In the genomic region with DNA sequence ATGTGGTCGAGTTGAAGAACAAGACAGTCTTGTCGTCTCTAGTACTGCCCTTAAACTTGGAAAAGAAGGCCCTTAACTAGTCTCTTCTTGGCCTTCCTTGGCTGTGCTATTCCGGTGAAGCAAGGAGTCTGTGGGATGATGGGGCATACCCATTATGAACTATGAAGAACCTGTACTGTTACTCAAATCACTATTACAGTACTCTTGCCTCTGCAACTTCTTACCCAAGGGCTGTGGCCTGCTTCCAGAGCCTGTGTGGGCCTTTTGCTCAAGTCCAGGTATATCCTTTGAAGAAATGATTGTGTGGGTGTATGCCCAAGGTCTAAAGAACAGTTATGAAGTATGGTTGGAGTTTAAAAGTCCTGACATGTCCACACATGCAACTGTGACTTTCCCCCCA, we compare ENCODE assay signal across 23 mouse cellular contexts. TPM values are rescaled to one million over a fixed set of nuclear protein-coding genes. Genes with fewer than 3 reads are reported as not detected.
DNase-seq lines count a peak whose midpoint lies in the region; ATAC-seq lines count a peak whose summit lies in the region.
"Had no signal": no experiment of that assay in that cellular context is flagged by ENCODE, and none has a peak within 500 bp of the region (broad histone marks: within the 10 kb centered on the region; RNA-seq: fewer than 3 reads in every experiment).

No protein-coding gene starts in this region.

- no peak overlapping the region for H3K9ac ChIP-seq in embryonic facial prominence, embryonic 13.5 days
- H3K9ac ChIP-seq in hindbrain, embryonic 14.5 days = no peak overlapping the region
- H3K9ac ChIP-seq: embryonic facial prominence, embryonic 12.5 days; forebrain, embryonic 13.5 days; forebrain, embryonic 15.5 days; forebrain, postnatal 0 days had no signal

- no peak for DNase-seq in embryonic facial prominence, embryonic 10.5 days (ENCODE audit: low spot score)
- peak; percentile 99 for DNase-seq in fat pad, adult 2 months (ENCODE audit: extremely low read depth, low read depth, low spot score)
- DNase-seq in hindbrain, embryonic 14.5 days (ENCODE audit: low spot score) = no peak
- DNase-seq: adrenal gland, adult 2 months; adrenal gland, postnatal 10 days; adrenal gland, postnatal 25 days; B cell, adult 2 months; cerebellum, adult 11 months; cerebellum, adult 18-20 months; cerebellum, adult 8-10 months; cerebellum, adult 9-11 months; cerebellum, postnatal 14 days; cerebellum, postnatal 36 days; embryo, embryonic 11 days; forebrain, postnatal 0 days had no signal

- H3K4me1 ChIP-seq in embryonic facial prominence, embryonic 13.5 days = peaks cover 16% of the 10 kb centered on the region
- H3K4me1 ChIP-seq in embryonic facial prominence, embryonic 10.5 days = peaks cover 12% of the 10 kb centered on the region
- no peaks in the 10 kb centered on the region for H3K4me1 ChIP-seq in hindbrain, embryonic 14.5 days (replicated peaks; ENCODE audit: control insufficient read depth, insufficient read depth, low read length)
- H3K4me1 ChIP-seq: embryonic facial prominence, embryonic 12.5 days; forebrain, embryonic 13.5 days had no signal

- H3K27me3 ChIP-seq in embryonic facial prominence, embryonic 13.5 days = no peaks in the 10 kb centered on the region
- no peaks in the 10 kb centered on the region for H3K27me3 ChIP-seq in embryonic facial prominence, embryonic 10.5 days (replicated peaks; ENCODE audit: low read depth, poor library complexity, severe bottlenecking)
- H3K27me3 ChIP-seq in hindbrain, embryonic 14.5 days (ENCODE audit: control insufficient read depth, insufficient read depth, low read length) = no peaks in the 10 kb centered on the region
- H3K27me3 ChIP-seq: embryonic facial prominence, embryonic 12.5 days; forebrain, embryonic 13.5 days; forebrain, embryonic 15.5 days had no signal

- 92% methylated on average over 3 of the region's 3 CpGs for WGBS in embryonic facial prominence, embryonic 13.5 days
- 89% methylated on average over 3 of the region's 3 CpGs for WGBS in embryonic facial prominence, embryonic 10.5 days
- WGBS in hindbrain, embryonic 14.5 days = 92% methylated on average over 3 of the region's 3 CpGs

- peak overlapping the region; percentile 52 for H3K27ac ChIP-seq in embryonic facial prominence, embryonic 13.5 days
- no peak overlapping the region for H3K27ac ChIP-seq in embryonic facial prominence, embryonic 10.5 days (replicated peaks)
- no peak overlapping the region for H3K27ac ChIP-seq in hindbrain, embryonic 14.5 days
- H3K27ac ChIP-seq: forebrain, embryonic 13.5 days; forebrain, embryonic 15.5 days had no signal

- no peak overlapping the region for H3K4me3 ChIP-seq in embryonic facial prominence, embryonic 13.5 days
- no peak overlapping the region for H3K4me3 ChIP-seq in embryonic facial prominence, embryonic 10.5 days
- no peak overlapping the region for H3K4me3 ChIP-seq in hindbrain, embryonic 14.5 days (replicated peaks; ENCODE audit: low read length)
- H3K4me3 ChIP-seq: embryonic facial prominence, embryonic 12.5 days; erythroblast, embryonic 14.5 days; forebrain, embryonic 13.5 days; forebrain, embryonic 15.5 days had no signal

- no peak for ATAC-seq in embryonic facial prominence, embryonic 13.5 days (ENCODE audit: insufficient number of reproducible peaks, insufficient read depth, low FRiP score, low TSS enrichment, low read depth)
- ATAC-seq in CD4-positive, CD25-positive, alpha-beta regulatory T cell, adult 4 months = no peak
- no peak for ATAC-seq in hindbrain, embryonic 14.5 days (ENCODE audit: low FRiP score)
- ATAC-seq: forebrain, embryonic 13.5 days; forebrain, embryonic 15.5 days; forebrain, postnatal 0 days had no signal

- no peak overlapping the region for H3K4me2 ChIP-seq in embryonic facial prominence, embryonic 13.5 days
- H3K4me2 ChIP-seq in hindbrain, embryonic 14.5 days (replicated peaks) = no peak overlapping the region
- H3K4me2 ChIP-seq: embryonic facial prominence, embryonic 12.5 days; forebrain, embryonic 13.5 days; forebrain, embryonic 15.5 days had no signal

- H3K36me3 ChIP-seq in embryonic facial prominence, embryonic 13.5 days = no peaks in the 10 kb centered on the region
- no peaks in the 10 kb centered on the region for H3K36me3 ChIP-seq in embryonic facial prominence, embryonic 10.5 days (replicated peaks)
- H3K36me3 ChIP-seq in hindbrain, embryonic 14.5 days (replicated peaks; ENCODE audit: control insufficient read depth, insufficient read depth) = no peaks in the 10 kb centered on the region
- H3K36me3 ChIP-seq: embryonic facial prominence, embryonic 12.5 days; forebrain, embryonic 15.5 days had no signal

- 0 out of 2 replicates have a peak, but pooled peaks cover 2% of the 10 kb centered on the region for H3K9me3 ChIP-seq in embryonic facial prominence, embryonic 13.5 days
- H3K9me3 ChIP-seq in embryonic facial prominence, embryonic 10.5 days = 0 out of 2 replicates have a peak, but pooled peaks cover 3% of the 10 kb centered on the region
- no peaks in the 10 kb centered on the region for H3K9me3 ChIP-seq in hindbrain, embryonic 14.5 days (ENCODE audit: control insufficient read depth, low read length)
- H3K9me3 ChIP-seq: embryonic facial prominence, embryonic 12.5 days; forebrain, embryonic 13.5 days; forebrain, embryonic 15.5 days had no signal

RNA-seq across cellular contexts. Expression of a gene that starts 1.2 kb away (rescaled TPM):
- polyA plus RNA-seq in embryonic facial prominence, embryonic 13.5 days (2015; fragmentation: Nextera tagmentation; extraction: Ambion mirVana) = 16.7 and 22.4 TPM in 2 replicates
- polyA plus RNA-seq in embryonic facial prominence, embryonic 10.5 days (2016; fragmentation: Nextera tagmentation; extraction: Ambion mirVana) = 0.09 TPM in 1 of 2 replicates, not detected in the other
- not detected for polyA plus RNA-seq in CD4-positive, CD25-positive, alpha-beta regulatory T cell, adult 4 months (2017; shearing (Covaris generic))
- polyA plus RNA-seq in hindbrain, embryonic 14.5 days (2014; fragmentation: Nextera tagmentation; extraction: Ambion mirVana) = 0.09 TPM in 1 of 2 replicates, not detected in the other
- polyA plus RNA-seq: erythroblast, embryonic 14.5 days; forebrain, embryonic 15.5 days; forebrain, postnatal 0 days had no signal

RNA-seq across cellular contexts. Expression of a gene that starts 13.1 kb away (rescaled TPM):
- polyA plus RNA-seq in embryonic facial prominence, embryonic 13.5 days (2015; fragmentation: Nextera tagmentation; extraction: Ambion mirVana) = 173 and 182 TPM in 2 replicates
- 128 and 129 TPM in 2 replicates for polyA plus RNA-seq in embryonic facial prominence, embryonic 10.5 days (2016; fragmentation: Nextera tagmentation; extraction: Ambion mirVana)
- 100 to 1,000 TPM; 201 to 217 TPM for polyA plus RNA-seq in CD4-positive, CD25-positive, alpha-beta regulatory T cell, adult 4 months (2017; shearing (Covaris generic))
- 91.3 and 91.5 TPM in 2 replicates for polyA plus RNA-seq in hindbrain, embryonic 14.5 days (2014; fragmentation: Nextera tagmentation; extraction: Ambion mirVana)

RNA-seq across cellular contexts. Expression of a gene that starts 45.8 kb away (rescaled TPM):
- polyA plus RNA-seq in embryonic facial prominence, embryonic 13.5 days (2015; fragmentation: Nextera tagmentation; extraction: Ambion mirVana) = not detected in 2 replicates
- not detected in 2 replicates for polyA plus RNA-seq in embryonic facial prominence, embryonic 10.5 days (2016; fragmentation: Nextera tagmentation; extraction: Ambion mirVana)
- under 1 TPM in 1 of 2 experiments, not detected in 1; 0.13 TPM for polyA plus RNA-seq in CD4-positive, CD25-positive, alpha-beta regulatory T cell, adult 4 months (2017; shearing (Covaris generic))
- not detected in 2 replicates for polyA plus RNA-seq in hindbrain, embryonic 14.5 days (2014; fragmentation: Nextera tagmentation; extraction: Ambion mirVana)
- polyA plus RNA-seq: adrenal gland, adult 2 months; brain, embryonic 14.5 days; embryonic facial prominence, embryonic 12.5 days; erythroblast, embryonic 14.5 days; forebrain, embryonic 11.5 days; forebrain, embryonic 13.5 days; forebrain, embryonic 15.5 days; forebrain, postnatal 0 days had no signal

RNA-seq across cellular contexts. Expression of a gene that starts 56.7 kb away (rescaled TPM):
- polyA plus RNA-seq in embryonic facial prominence, embryonic 13.5 days (2015; fragmentation: Nextera tagmentation; extraction: Ambion mirVana) = 6.5 and 10.2 TPM in 2 replicates
- 8.0 and 9.2 TPM in 2 replicates for polyA plus RNA-seq in embryonic facial prominence, embryonic 10.5 days (2016; fragmentation: Nextera tagmentation; extraction: Ambion mirVana)
- under 1 TPM in 1 of 2 experiments, not detected in 1; 0.97 TPM for polyA plus RNA-seq in CD4-positive, CD25-positive, alpha-beta regulatory T cell, adult 4 months (2017; shearing (Covaris generic))
- polyA plus RNA-seq in hindbrain, embryonic 14.5 days (2014; fragmentation: Nextera tagmentation; extraction: Ambion mirVana) = 10.2 and 14.1 TPM in 2 replicates

Comparison
In these comparisons a context has a peak if more than half of its experiments do, and no peak if none do; other contexts are left out.
1. RNA of a gene that starts 1.2 kb away (polyA plus RNA-seq): 16.7 to 22.4 TPM in embryonic facial prominence, embryonic 13.5 days; 0.09 TPM in hindbrain, embryonic 14.5 days, 0.09 TPM in embryonic facial prominence, embryonic 10.5 days and not detected in CD4-positive, CD25-positive, alpha-beta regulatory T cell, adult 4 months; every median in the first group is over 10 times any median in the second.